In genomic region chr3:105872579-105872978, GRCm38 (mm10) we compare ENCODE assay signal across 10 mouse cellular contexts. TPM values are rescaled to one million over a fixed set of nuclear protein-coding genes. Genes with fewer than 3 reads are reported as not detected.
DNase-seq lines count a peak whose midpoint lies in the region; ATAC-seq and TF ChIP-seq lines count a peak whose summit lies in the region.
"Had no signal": no experiment of that assay in that cellular context is flagged by ENCODE, and none has a peak within 500 bp of the region (broad histone marks: within the 10 kb centered on the region; RNA-seq: fewer than 3 reads in every experiment).

No protein-coding gene starts in this region.

- peak; percentile 24; the same call in 1 of the 2 replicates for ATAC-seq in forebrain, postnatal 0 days
- ATAC-seq in forebrain, embryonic 12.5 days (ENCODE audit: low FRiP score) = no peak
- no peak for ATAC-seq in kidney, embryonic 14.5 days (ENCODE audit: low FRiP score, low TSS enrichment)
- ATAC-seq in neural tube, embryonic 13.5 days (ENCODE audit: low read depth) = no peak
- ATAC-seq in stomach, embryonic 16.5 days (ENCODE audit: insufficient read depth, low FRiP score) = no peak

- H3K27me3 ChIP-seq in forebrain, postnatal 0 days (ENCODE audit: insufficient read depth, low read length) = no peaks in the 10 kb centered on the region
- H3K27me3 ChIP-seq in forebrain, embryonic 12.5 days = no peaks in the 10 kb centered on the region
- H3K27me3 ChIP-seq in kidney, embryonic 14.5 days (ENCODE audit: control insufficient read depth, insufficient read depth, low read length) = no peaks in the 10 kb centered on the region
- H3K27me3 ChIP-seq in kidney, adult 2 months (replicated peaks; ENCODE audit: control insufficient read depth, insufficient read depth, low read length) = no peaks in the 10 kb centered on the region
- no peaks in the 10 kb centered on the region for H3K27me3 ChIP-seq in neural tube, embryonic 13.5 days
- no peaks in the 10 kb centered on the region for H3K27me3 ChIP-seq in stomach, embryonic 16.5 days (ENCODE audit: control insufficient read depth, insufficient read depth, low read length)

- H3K4me2 ChIP-seq in forebrain, postnatal 0 days (ENCODE audit: low read depth) = no peak overlapping the region
- H3K4me2 ChIP-seq in forebrain, embryonic 12.5 days = no peak overlapping the region
- no peak overlapping the region for H3K4me2 ChIP-seq in kidney, embryonic 14.5 days (replicated peaks; ENCODE audit: low read depth, low read length)
- no peak overlapping the region for H3K4me2 ChIP-seq in neural tube, embryonic 13.5 days
- no peak overlapping the region for H3K4me2 ChIP-seq in stomach, embryonic 16.5 days (ENCODE audit: low read depth, low read length)

- WGBS in forebrain, postnatal 0 days = 61% methylated on average over 3 of the region's 3 CpGs
- WGBS in forebrain, embryonic 12.5 days = 71% methylated on average over 3 of the region's 3 CpGs
- 38% methylated on average over 3 of the region's 3 CpGs for WGBS in kidney, embryonic 14.5 days
- 45% methylated on average over 3 of the region's 3 CpGs for WGBS in kidney, adult 2 months
- WGBS in neural tube, embryonic 13.5 days = 54% methylated on average over 3 of the region's 3 CpGs
- WGBS in stomach, embryonic 16.5 days = 38% methylated on average over 3 of the region's 3 CpGs

- H3K4me1 ChIP-seq in forebrain, postnatal 0 days (ENCODE audit: insufficient read depth) = peaks cover 4% of the 10 kb centered on the region; the same call in 1 of the 2 replicates
- 0 out of 2 replicates have a peak, but pooled peaks cover 4% of the 10 kb centered on the region for H3K4me1 ChIP-seq in forebrain, embryonic 12.5 days
- H3K4me1 ChIP-seq in kidney, embryonic 14.5 days (ENCODE audit: control insufficient read depth, insufficient read depth, low read length) = peaks cover 7% of the 10 kb centered on the region; the same call in 1 of the 2 replicates
- H3K4me1 ChIP-seq in kidney, adult 2 months (ENCODE audit: control insufficient read depth, insufficient read depth, low read length) = peaks cover 9% of the 10 kb centered on the region
- H3K4me1 ChIP-seq in neural tube, embryonic 13.5 days (replicated peaks) = peaks cover 4% of the 10 kb centered on the region
- H3K4me1 ChIP-seq in stomach, embryonic 16.5 days (ENCODE audit: control insufficient read depth, insufficient read depth, low read length) = peaks cover 11% of the 10 kb centered on the region; the same call in 1 of the 2 replicates

- no peaks in the 10 kb centered on the region for H3K9me3 ChIP-seq in forebrain, postnatal 0 days (ENCODE audit: low read length)
- H3K9me3 ChIP-seq in forebrain, embryonic 12.5 days = no peaks in the 10 kb centered on the region
- H3K9me3 ChIP-seq in kidney, embryonic 14.5 days (ENCODE audit: control insufficient read depth, low read length) = no peaks in the 10 kb centered on the region
- H3K9me3 ChIP-seq in neural tube, embryonic 13.5 days = no peaks in the 10 kb centered on the region
- no peaks in the 10 kb centered on the region for H3K9me3 ChIP-seq in stomach, embryonic 16.5 days (replicated peaks; ENCODE audit: control insufficient read depth, low read length)

- H3K4me3 ChIP-seq in forebrain, postnatal 0 days (ENCODE audit: low read depth, low read length) = no peak overlapping the region
- no peak overlapping the region for H3K4me3 ChIP-seq in forebrain, embryonic 12.5 days (replicated peaks)
- no peak overlapping the region for H3K4me3 ChIP-seq in kidney, embryonic 14.5 days (ENCODE audit: low read length)
- H3K4me3 ChIP-seq in kidney, adult 2 months (ENCODE audit: insufficient read depth, low read depth, low read length) = no peak overlapping the region
- no peak overlapping the region for H3K4me3 ChIP-seq in neural tube, embryonic 13.5 days
- no peak overlapping the region for H3K4me3 ChIP-seq in stomach, embryonic 16.5 days (replicated peaks; ENCODE audit: low read length)

- H3K27ac ChIP-seq in forebrain, postnatal 0 days (ENCODE audit: low read depth, low read length) = peak overlapping the region; percentile 35; the same call in 1 of the 2 replicates
- H3K27ac ChIP-seq in forebrain, embryonic 12.5 days = no peak overlapping the region
- peak overlapping the region; percentile 55; the same call in 1 of the 2 replicates for H3K27ac ChIP-seq in kidney, embryonic 14.5 days (ENCODE audit: low read depth, low read length)
- H3K27ac ChIP-seq in kidney, adult 2 months (ENCODE audit: insufficient read depth, low read depth, low read length) = no peak overlapping the region
- peak overlapping the region; percentile 33; the same call in 1 of the 2 replicates for H3K27ac ChIP-seq in neural tube, embryonic 13.5 days (replicated peaks)
- peak overlapping the region; percentile 87 for H3K27ac ChIP-seq in stomach, embryonic 16.5 days (ENCODE audit: low read length)

- H3K36me3 ChIP-seq in forebrain, postnatal 0 days (ENCODE audit: insufficient read depth) = no peaks in the 10 kb centered on the region
- H3K36me3 ChIP-seq in forebrain, embryonic 12.5 days (replicated peaks) = no peaks in the 10 kb centered on the region
- H3K36me3 ChIP-seq in kidney, embryonic 14.5 days (ENCODE audit: control insufficient read depth, insufficient read depth, low read length) = no peaks in the 10 kb centered on the region
- no peaks in the 10 kb centered on the region for H3K36me3 ChIP-seq in kidney, adult 2 months (ENCODE audit: control insufficient read depth, insufficient read depth, low read length)
- H3K36me3 ChIP-seq in neural tube, embryonic 13.5 days = no peaks in the 10 kb centered on the region
- no peaks in the 10 kb centered on the region for H3K36me3 ChIP-seq in stomach, embryonic 16.5 days (ENCODE audit: control insufficient read depth, insufficient read depth, low read length)

- peak; percentile 17 for DNase-seq in forebrain, postnatal 0 days
- DNase-seq in kidney, adult 2 months = no peak
- DNase-seq in neural tube, embryonic 10.5 days (ENCODE audit: extremely low spot score, low spot score) = no peak
- DNase-seq in Muller cell, postnatal 12 days (ENCODE audit: inconsistent ontology term) = no peak
- DNase-seq: gastrocnemius, postnatal 36 days had no signal

- no peak for TF ChIP-seq POLR2A in kidney, adult 2 months (IDR thresholded peaks at IDR 0.05; ENCODE audit: low read depth, low read length)

- 0 out of 2 replicates have a peak, but pooled peaks have one; percentile 8 for TF ChIP-seq CTCF in forebrain, postnatal 0 days (IDR thresholded peaks at IDR 0.05; ENCODE audit: low read depth)
- TF ChIP-seq CTCF in kidney, adult 2 months (conservative IDR thresholded peaks at IDR 0.05; ENCODE audit: insufficient read depth, insufficient read length, low read depth, low read length) = no peak

- no peak overlapping the region for H3K9ac ChIP-seq in forebrain, postnatal 0 days
- H3K9ac ChIP-seq in forebrain, embryonic 12.5 days = no peak overlapping the region
- H3K9ac ChIP-seq in kidney, embryonic 14.5 days (ENCODE audit: low read depth, low read length) = no peak overlapping the region
- H3K9ac ChIP-seq in neural tube, embryonic 13.5 days = no peak overlapping the region
- H3K9ac ChIP-seq in stomach, embryonic 16.5 days (ENCODE audit: low read length) = no peak overlapping the region

RNA-seq across cellular contexts. Expression of gene Tmigd3, which starts 1.9 kb away (rescaled TPM):
- total RNA-seq in forebrain, postnatal 0 days (2014; rRNA removed) = 1.4 TPM in 1 of 2 replicates, not detected in the other
- 0.21 TPM in 1 of 2 replicates, not detected in the other for polyA plus RNA-seq in forebrain, postnatal 0 days (2015; fragmentation: Nextera tagmentation; extraction: Ambion mirVana)
- not detected in 2 replicates for polyA plus RNA-seq in forebrain, embryonic 12.5 days (2016; fragmentation: Nextera tagmentation; extraction: Ambion mirVana)
- polyA plus RNA-seq in kidney, embryonic 14.5 days (2014; fragmentation: Nextera tagmentation; extraction: Ambion mirVana) = 0.53 TPM in 1 of 2 replicates, not detected in the other
- polyA plus RNA-seq in kidney, adult 2 months (2012; rRNA removed) = 0.28 TPM in 1 of 2 replicates, not detected in the other
- polyA plus RNA-seq in neural tube, embryonic 13.5 days (2015; fragmentation: Nextera tagmentation; extraction: Ambion mirVana) = not detected in 2 replicates
- polyA plus RNA-seq in stomach, embryonic 16.5 days (2015; fragmentation: Nextera tagmentation; extraction: Ambion mirVana) = 0.44 TPM in 1 of 2 replicates, not detected in the other
- total RNA-seq: gastrocnemius, postnatal 36 days had no signal
- polyA plus RNA-seq: liver, embryonic 16.5 days had no signal

RNA-seq across cellular contexts. Expression of gene Adora3, which starts 1.9 kb away (rescaled TPM):
- total RNA-seq in forebrain, postnatal 0 days (2014; rRNA removed) = 0.14 and 0.23 TPM in 2 replicates
- polyA plus RNA-seq in forebrain, postnatal 0 days (2015; fragmentation: Nextera tagmentation; extraction: Ambion mirVana) = 0.31 and 0.35 TPM in 2 replicates
- 0.15 TPM in 1 of 2 replicates, not detected in the other for polyA plus RNA-seq in forebrain, embryonic 12.5 days (2016; fragmentation: Nextera tagmentation; extraction: Ambion mirVana)
- polyA plus RNA-seq in kidney, embryonic 14.5 days (2014; fragmentation: Nextera tagmentation; extraction: Ambion mirVana) = 0.18 TPM in 1 of 2 replicates, not detected in the other
- 0.19 and 0.20 TPM in 2 replicates for polyA plus RNA-seq in kidney, adult 2 months (2012; rRNA removed)
- not detected in 2 replicates for polyA plus RNA-seq in neural tube, embryonic 13.5 days (2015; fragmentation: Nextera tagmentation; extraction: Ambion mirVana)
- 1.0 and 1.2 TPM in 2 replicates for polyA plus RNA-seq in stomach, embryonic 16.5 days (2015; fragmentation: Nextera tagmentation; extraction: Ambion mirVana)
- total RNA-seq: gastrocnemius, postnatal 36 days had no signal

RNA-seq across cellular contexts. Expression of gene I830077J02Rik, which starts 59.9 kb away (rescaled TPM):
- total RNA-seq in forebrain, postnatal 0 days (2014; rRNA removed) = 0.19 and 0.23 TPM in 2 replicates
- polyA plus RNA-seq in forebrain, postnatal 0 days (2015; fragmentation: Nextera tagmentation; extraction: Ambion mirVana) = 0.22 and 0.35 TPM in 2 replicates
- 0.14 and 0.45 TPM in 2 replicates for polyA plus RNA-seq in forebrain, embryonic 12.5 days (2016; fragmentation: Nextera tagmentation; extraction: Ambion mirVana)
- 0.64 and 0.70 TPM in 2 replicates for polyA plus RNA-seq in kidney, embryonic 14.5 days (2014; fragmentation: Nextera tagmentation; extraction: Ambion mirVana)
- polyA plus RNA-seq in kidney, adult 2 months (2012; rRNA removed) = 0.57 and 1.4 TPM in 2 replicates
- 0.21 and 0.33 TPM in 2 replicates for polyA plus RNA-seq in neural tube, embryonic 13.5 days (2015; fragmentation: Nextera tagmentation; extraction: Ambion mirVana)
- polyA plus RNA-seq in stomach, embryonic 16.5 days (2015; fragmentation: Nextera tagmentation; extraction: Ambion mirVana) = 1.6 and 2.6 TPM in 2 replicates

Comparison
In these comparisons a context has a peak if more than half of its experiments do, and no peak if none do; other contexts are left out.
1. H3K27ac ChIP-seq: peak in forebrain, postnatal 0 days (single experiment), kidney, embryonic 14.5 days (single experiment), neural tube, embryonic 13.5 days (single experiment) and stomach, embryonic 16.5 days (single experiment); none in forebrain, embryonic 12.5 days (single experiment) and kidney, adult 2 months (single experiment).